Mouse (Mus musculus): ENCODE data around the gene Mlx. TPM values are rescaled to one million over a fixed set of nuclear protein-coding genes. Genes with fewer than 3 reads are reported as not detected.

Gene Mlx
- polyA plus RNA-seq (2012): 25.5 and 26.1 TPM in 2 replicates

GRCm38 (mm10) chr11:101086756-101087681 lies at the start of gene Mlx:
Mlx (plus strand) TSS chr11:101087277.

GRCm38 (mm10) chr11:101069391-101070188 lies 17.5 kb upstream of the Mlx start, which contains the start of gene Naglu:
Naglu (plus strand) TSS chr11:101070012.

GRCm38 (mm10) chr11:101078121-101078520 lies 9.0 kb upstream of the Mlx start, which contains the start of gene Hsd17b1:
Hsd17b1 (plus strand) TSS chr11:101078411.

GRCm38 (mm10) chr11:101082208-101083082 lies 4.6 kb upstream of the Mlx start, which contains the start of gene Coasy:
Coasy (plus strand) TSS chr11:101082565.

GRCm38 (mm10) chr11:101095314-101096024 lies 8.4 kb downstream of the Mlx start, which contains the start of gene Psmc3ip:
Psmc3ip (minus strand) TSS chr11:101095436.

GRCm38 (mm10) chr11:101119761-101120544 lies 32.9 kb downstream of the Mlx start, which contains the start of the genes Retreg3 and Tubg1:
Retreg3 (minus strand) TSS chr11:101119893.
Tubg1 (plus strand) TSS chr11:101119938.

Other genes with a start within 250 kb of the Mlx start
- gene Stat5b, start 236.6 kb upstream of the Mlx start, polyA plus RNA-seq (2012): 36.7 and 47.9 TPM in 2 replicates
- gene Stat5a, start 227.9 kb upstream of the Mlx start, polyA plus RNA-seq (2012): 36.0 and 46.8 TPM in 2 replicates
- 55.6 and 64.4 TPM in 2 replicates for gene Stat3, start 147.7 kb upstream of the Mlx start, polyA plus RNA-seq (2012)
- gene Cavin1, start 116.4 kb upstream of the Mlx start, polyA plus RNA-seq (2012): 11.1 and 19.8 TPM in 2 replicates
- 14.5 and 15.3 TPM in 2 replicates for gene Atp6v0a1, start 77.8 kb upstream of the Mlx start, polyA plus RNA-seq (2012)
- gene Naglu, start 17.3 kb upstream of the Mlx start, polyA plus RNA-seq (2012): 10.9 and 18.8 TPM in 2 replicates
- gene Hsd17b1, start 8.9 kb upstream of the Mlx start, polyA plus RNA-seq (2012): 14.7 and 25.8 TPM in 2 replicates
- gene Coasy, start 4.7 kb upstream of the Mlx start, polyA plus RNA-seq (2012): 28.1 and 33.5 TPM in 2 replicates
- gene Psmc3ip, start 8.2 kb downstream of the Mlx start, polyA plus RNA-seq (2012): 31.9 and 37.0 TPM in 2 replicates
- 10.3 and 11.6 TPM in 2 replicates for gene Retreg3, start 32.6 kb downstream of the Mlx start, polyA plus RNA-seq (2012)
- gene Tubg1, start 32.7 kb downstream of the Mlx start, polyA plus RNA-seq (2012): 65.7 and 69.7 TPM in 2 replicates
- gene Tubg2, start 68.6 kb downstream of the Mlx start, polyA plus RNA-seq (2012): 0.12 TPM in 1 of 2 replicates, not detected in the other
- gene Cntnap1, start 83.2 kb downstream of the Mlx start, polyA plus RNA-seq (2012): 1.3 and 1.7 TPM in 2 replicates
- gene Plekhh3, start 84.1 kb downstream of the Mlx start, polyA plus RNA-seq (2012): 1.7 and 2.8 TPM in 2 replicates
- 0.12 and 0.25 TPM in 2 replicates for gene Ccr10, start 88.2 kb downstream of the Mlx start, polyA plus RNA-seq (2012)
- 4.0 and 4.4 TPM in 2 replicates for gene Ezh1, start 139.2 kb downstream of the Mlx start, polyA plus RNA-seq (2012)
- 0.44 TPM in 1 of 2 replicates, not detected in the other for gene Ramp2, start 158.8 kb downstream of the Mlx start, polyA plus RNA-seq (2012)
- gene Vps25, start 166.4 kb downstream of the Mlx start, polyA plus RNA-seq (2012): 95.7 and 108 TPM in 2 replicates
- 0.48 and 1.5 TPM in 2 replicates for gene Wnk4, start 173.3 kb downstream of the Mlx start, polyA plus RNA-seq (2012)
- 0.18 and 0.28 TPM in 2 replicates for gene Cntd1, start 191.7 kb downstream of the Mlx start, polyA plus RNA-seq (2012)
- gene Coa3, start 191.8 kb downstream of the Mlx start, polyA plus RNA-seq (2012): 27.4 and 27.5 TPM in 2 replicates
- 116 and 157 TPM in 2 replicates for gene Becn1, start 215.0 kb downstream of the Mlx start, polyA plus RNA-seq (2012)
- gene Psme3, start 228.9 kb downstream of the Mlx start, polyA plus RNA-seq (2012): 57.6 and 67.2 TPM in 2 replicates
- gene Aoc2, start 237.8 kb downstream of the Mlx start, polyA plus RNA-seq (2012): 3.4 and 5.3 TPM in 2 replicates
- gene Aoc3, start 243.3 kb downstream of the Mlx start, polyA plus RNA-seq (2012): 0.09 TPM in 1 of 2 replicates, not detected in the other

Data from megakaryocyte-erythroid progenitor cell, adult 5 weeks (primary cell).